8 mouse cellular contexts compared by ENCODE assay signal in genomic region chr3:144201794-144202573, GRCm38 (mm10). TPM values are rescaled to one million over a fixed set of nuclear protein-coding genes. Genes with fewer than 3 reads are reported as not detected.
A peak's percentile ranks its signal among the peaks of the same experiment; 100 is the strongest.
DNase-seq lines count a peak whose midpoint lies in the region; ATAC-seq and TF ChIP-seq lines count a peak whose summit lies in the region.

No protein-coding gene starts in this region.

- peak overlapping the region; percentile 95 for H3K27ac ChIP-seq in hindbrain, postnatal 0 days
- peak overlapping the region; percentile 81 for H3K27ac ChIP-seq in limb, embryonic 11.5 days (replicated peaks; ENCODE audit: low read depth, low read length)
- H3K27ac ChIP-seq in midbrain, embryonic 12.5 days (replicated peaks): peak overlapping the region; percentile 76
- H3K27ac ChIP-seq in small intestine, adult 2 months (ENCODE audit: insufficient read depth, low read depth, low read length): peak overlapping the region; percentile 47

- H3K4me1 ChIP-seq in hindbrain, postnatal 0 days (ENCODE audit: insufficient read depth, low read length): no peaks in the 10 kb centered on the region
- H3K4me1 ChIP-seq in limb, embryonic 11.5 days (ENCODE audit: control insufficient read depth, insufficient read depth, low read length): peaks cover 36% of the 10 kb centered on the region
- H3K4me1 ChIP-seq in midbrain, embryonic 12.5 days: peaks cover 53% of the 10 kb centered on the region
- H3K4me1 ChIP-seq in small intestine, adult 2 months (ENCODE audit: control insufficient read depth, insufficient read depth, insufficient read length, low read length): peaks cover 3% of the 10 kb centered on the region; the same call in 1 of the 2 replicates

- TF ChIP-seq CTCF in Patski (IDR thresholded peaks at IDR 0.05): no peak
- peak; percentile 48 for TF ChIP-seq CTCF in hindbrain, postnatal 0 days (IDR thresholded peaks at IDR 0.05; ENCODE audit: low read depth)
- TF ChIP-seq CTCF in small intestine, adult 2 months (IDR thresholded peaks at IDR 0.05; ENCODE audit: extremely low read depth, insufficient read length, insufficient replicate concordance, low read depth, low read length): no peak

- in situ Hi-C loops in Patski (cut with MboI; ENCODE audit: low pct_unique_long_range_greater_than_20kb): loop anchor here (5.0 to 25.0 kb wide), 7 partner anchors 185 to 1215 kb away; no protein-coding TSS in a partner anchor

- DNase-seq in Patski (ENCODE audit: low read depth, low spot score) (no peak), MN1 (ENCODE audit: low spot score) (no peak)
- DNase-seq in cerebellum, adult 9-11 months: peak; percentile 50
- peak; percentile 54 to 70 for DNase-seq in gastrocnemius, adult 8-10 months (ENCODE audit: low spot score in 2 of 2)
- peak; percentile 81 for DNase-seq in hindbrain, postnatal 0 days (ENCODE audit: low spot score)
- peak; percentile 93 for DNase-seq in limb, embryonic 11.5 days (ENCODE audit: low spot score)

- ATAC-seq in Patski: peak; percentile 26
- ATAC-seq in hindbrain, postnatal 0 days: peak; percentile 22; the same call in 1 of the 2 replicates
- peak; percentile 24 for ATAC-seq in limb, embryonic 11.5 days (ENCODE audit: insufficient number of reproducible peaks, low FRiP score, low TSS enrichment, low read depth)
- ATAC-seq in midbrain, embryonic 12.5 days (ENCODE audit: low FRiP score, low read depth): peak; percentile 28

- no peak for TF ChIP-seq POLR2A in small intestine, adult 2 months (IDR thresholded peaks at IDR 0.05; ENCODE audit: low read depth, low read length)

- no peaks in the 10 kb centered on the region for H3K9me3 ChIP-seq in hindbrain, postnatal 0 days (ENCODE audit: low read length)
- no peaks in the 10 kb centered on the region for H3K9me3 ChIP-seq in limb, embryonic 11.5 days (ENCODE audit: control insufficient read depth, low read length)
- H3K9me3 ChIP-seq in midbrain, embryonic 12.5 days: no peaks in the 10 kb centered on the region

- CTCF ChIA-PET in Patski (lab: Charles Lee): interaction anchor here (0.9 to 1.4 kb wide), 3 partner anchors 10 to 691 kb away, joined by 3 read pairs; no protein-coding TSS in a partner anchor

- H3K4me3 ChIP-seq in hindbrain, postnatal 0 days (ENCODE audit: low read length): peak overlapping the region; percentile 68
- peak overlapping the region; percentile 92 for H3K4me3 ChIP-seq in limb, embryonic 11.5 days (ENCODE audit: low read depth, low read length)
- H3K4me3 ChIP-seq in midbrain, embryonic 12.5 days: peak overlapping the region; percentile 82
- peak overlapping the region; percentile 73 for H3K4me3 ChIP-seq in small intestine, adult 2 months (ENCODE audit: low read depth, low read length)

- WGBS in hindbrain, postnatal 0 days: under 1% methylated on average over 60 of the region's 64 CpGs
- 1% methylated on average over 63 of the region's 64 CpGs for WGBS in limb, embryonic 11.5 days
- WGBS in midbrain, embryonic 12.5 days: under 1% methylated on average over 53 of the region's 64 CpGs
- 1% methylated on average over 64 of the region's 64 CpGs for WGBS in small intestine, adult 2 months

- POLR2A ChIA-PET in Patski (lab: Charles Lee): interaction anchor here (0.5 to 1.7 kb wide), 8 partner anchors 10 to 1332 kb away, joined by 3 to 7 read pairs (median 4); no protein-coding TSS in a partner anchor

- H3K4me2 ChIP-seq in hindbrain, postnatal 0 days (ENCODE audit: low read depth, low read length): peak overlapping the region; percentile 62
- H3K4me2 ChIP-seq in limb, embryonic 11.5 days (ENCODE audit: low read depth, severe bottlenecking): peak overlapping the region; percentile 75
- peak overlapping the region; percentile 81 for H3K4me2 ChIP-seq in midbrain, embryonic 12.5 days (replicated peaks)

- H3K9ac ChIP-seq in hindbrain, postnatal 0 days (replicated peaks; ENCODE audit: low read length): peak overlapping the region; percentile 68
- H3K9ac ChIP-seq in limb, embryonic 11.5 days (ENCODE audit: low read length): peak overlapping the region; percentile 72
- H3K9ac ChIP-seq in midbrain, embryonic 12.5 days (replicated peaks): peak overlapping the region; percentile 89

- H3K27me3 ChIP-seq in Patski: no peaks in the 10 kb centered on the region
- no peaks in the 10 kb centered on the region for H3K27me3 ChIP-seq in hindbrain, postnatal 0 days (ENCODE audit: insufficient read depth, low read length)
- H3K27me3 ChIP-seq in limb, embryonic 11.5 days (ENCODE audit: control insufficient read depth, insufficient read depth, low read length): no peaks in the 10 kb centered on the region
- peaks cover 10% of the 10 kb centered on the region for H3K27me3 ChIP-seq in midbrain, embryonic 12.5 days
- no peaks in the 10 kb centered on the region for H3K27me3 ChIP-seq in small intestine, adult 2 months (ENCODE audit: control insufficient read depth, insufficient read depth, low read length)

- no peaks in the 10 kb centered on the region for H3K36me3 ChIP-seq in hindbrain, postnatal 0 days (ENCODE audit: insufficient read depth, low read length)
- no peaks in the 10 kb centered on the region; the same call in 1 of the 2 replicates for H3K36me3 ChIP-seq in limb, embryonic 11.5 days (ENCODE audit: control insufficient read depth, insufficient read depth, low read length)
- no peaks in the 10 kb centered on the region for H3K36me3 ChIP-seq in midbrain, embryonic 12.5 days
- no peaks in the 10 kb centered on the region for H3K36me3 ChIP-seq in small intestine, adult 2 months (ENCODE audit: control insufficient read depth, insufficient read depth, low read length)

RNA-seq across cellular contexts. Expression of gene Lmo4, which starts 3.0 kb away (rescaled TPM):
- polyA plus RNA-seq in Patski (2021): 219 TPM
- total RNA-seq in gastrocnemius, adult 8-10 months (2022): 10 to 100 TPM; 20.3 to 23.5 (median 21.7) TPM
- total RNA-seq in hindbrain, postnatal 0 days (2014; rRNA removed): 150 and 173 TPM in 2 replicates
- polyA plus RNA-seq in hindbrain, postnatal 0 days (2015; fragmentation: Nextera tagmentation; extraction: Ambion mirVana): 111 and 113 TPM in 2 replicates
- polyA plus RNA-seq in limb, embryonic 11.5 days (2014; fragmentation: Nextera tagmentation; extraction: Ambion mirVana): 95.7 and 100 TPM in 2 replicates
- polyA plus RNA-seq in midbrain, embryonic 12.5 days (2016; fragmentation: Nextera tagmentation; extraction: Ambion mirVana): 33.0 and 44.0 TPM in 2 replicates
- 23.8 and 27.6 TPM in 2 replicates for polyA plus RNA-seq in small intestine, adult 2 months (2012; rRNA removed)

Comparison
In these comparisons a context has a peak if more than half of its experiments do, and no peak if none do; other contexts are left out.
1. DNase-seq: peak in cerebellum, adult 9-11 months (single experiment), gastrocnemius, adult 8-10 months (2 of 2), hindbrain, postnatal 0 days (single experiment) and limb, embryonic 11.5 days (single experiment); none in Patski (single experiment) and MN1 (single experiment).
2. Peak in every context shown above with its lines, with median percentiles within 50 percentile points of each other: ATAC-seq, H3K27ac ChIP-seq, H3K4me2 ChIP-seq, H3K4me3 ChIP-seq and H3K9ac ChIP-seq.